Mouse (Mus musculus) activated CD4-positive, CD25-positive, alpha-beta regulatory T cell, adult 4 months (primary cell): ENCODE data around the gene S100a13. TPM values are rescaled to one million over a fixed set of nuclear protein-coding genes. Genes with fewer than 3 reads are reported as not detected.

Experiments used
- ATAC-seq: one replicate; pipeline ENCODE4 v1.8.0; 2017
- polyA plus RNA-seq, 2 experiments: library from polyadenylated mRNA; unstranded; fragments of 100-300 nt; shearing (Covaris generic); gene quantifications; one replicate each; pipeline ENCODE4 v1.2.1; 2017

Gene S100a13
- polyA plus RNA-seq, 2 experiments from 2014 or later: 235 to 298 TPM

- no peak for ATAC-seq
These were observed 5.8 kb upstream of the S100a13 start for GRCm38 (mm10) chr3:90508287-90508949.

GRCm38 (mm10) chr3:90508950-90509746, 5.1 kb upstream of the S100a13 start, which contains the start of gene Chtop:
Gene Chtop (minus strand): TSS chr3:90509498.
- peak; percentile 89 for ATAC-seq

GRCm38 (mm10) chr3:90509747-90510123, 4.5 kb upstream of the S100a13 start:
- ATAC-seq: peak; percentile 22

GRCm38 (mm10) chr3:90512276-90512675, 2.0 kb upstream of the S100a13 start:
- ATAC-seq: no peak

GRCm38 (mm10) chr3:90512948-90513642, 1.1 kb upstream of the S100a13 start:
- no peak for ATAC-seq

- ATAC-seq: peak; percentile 91
These were observed 456 bp downstream of the S100a13 start for GRCm38 (mm10) chr3:90514691-90515090.

- no peak for ATAC-seq
These were observed 1.0 kb downstream of the S100a13 start for GRCm38 (mm10) chr3:90515242-90515641.

- ATAC-seq: no peak
These were observed 1.6 kb downstream of the S100a13 start for GRCm38 (mm10) chr3:90515789-90516188.

- no peak for ATAC-seq
These were observed 3.5 kb downstream of the S100a13 start for GRCm38 (mm10) chr3:90517711-90518110.

- ATAC-seq: peak; percentile 75
These were observed 11.2 kb downstream of the S100a13 start for GRCm38 (mm10) chr3:90525421-90525820.

GRCm38 (mm10) chr3:90526076-90526475, 11.8 kb downstream of the S100a13 start:
- ATAC-seq: no peak

GRCm38 (mm10) chr3:90526580-90526979, 12.3 kb downstream of the S100a13 start, which contains the start of gene S100a14:
Gene S100a14 (plus strand): TSS chr3:90526856.
- ATAC-seq: no peak

GRCm38 (mm10) chr3:90527291-90527873, 13.1 kb downstream of the S100a13 start:
- ATAC-seq: no peak

- ATAC-seq: no peak
These were observed 17.5 kb downstream of the S100a13 start for GRCm38 (mm10) chr3:90531713-90532112.

- ATAC-seq: no peak
These were observed 21.2 kb downstream of the S100a13 start for GRCm38 (mm10) chr3:90535446-90535845.

- ATAC-seq: no peak
These were observed 23.1 kb downstream of the S100a13 start, which contains the start of gene S100a16 for GRCm38 (mm10) chr3:90537141-90537904. Gene S100a16 (plus strand): TSS chr3:90537254.

GRCm38 (mm10) chr3:90537905-90538296, 23.7 kb downstream of the S100a13 start:
- ATAC-seq: no peak

- no peak for ATAC-seq
These were observed 26.7 kb downstream of the S100a13 start for GRCm38 (mm10) chr3:90540904-90541303.

GRCm38 (mm10) chr3:90549676-90550420, 35.6 kb downstream of the S100a13 start:
- ATAC-seq: no peak

GRCm38 (mm10) chr3:90550421-90550790, 36.2 kb downstream of the S100a13 start:
- no peak for ATAC-seq

GRCm38 (mm10) chr3:90552231-90552630, 38.0 kb downstream of the S100a13 start:
- ATAC-seq: no peak
